ENCODE assay signal across 25 mouse cellular contexts in the genomic region with DNA sequence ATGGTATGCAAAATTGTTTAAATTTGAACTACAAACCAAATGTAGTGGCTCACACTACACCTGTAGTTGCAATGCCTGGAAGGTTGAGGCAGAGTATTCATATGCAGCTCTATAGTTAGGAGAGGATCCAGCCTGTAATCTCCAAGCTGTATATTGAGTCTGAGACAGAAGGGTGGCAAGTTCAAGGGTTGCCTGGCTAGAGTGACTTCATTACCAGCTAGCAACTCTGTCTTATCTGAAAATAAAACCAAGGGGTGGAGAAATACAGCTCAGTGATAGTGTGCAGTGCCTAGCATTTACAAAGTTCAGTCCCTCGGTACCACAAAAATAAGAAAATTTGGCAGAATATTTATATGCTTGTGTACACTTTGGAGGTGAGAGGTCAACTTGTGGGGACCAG. TPM values are rescaled to one million over a fixed set of nuclear protein-coding genes. Genes with fewer than 3 reads are reported as not detected.
A peak's percentile ranks its signal among the peaks of the same experiment; 100 is the strongest.
DNase-seq lines count a peak whose midpoint lies in the region; ATAC-seq and TF ChIP-seq lines count a peak whose summit lies in the region.
"Had no signal": no experiment of that assay in that cellular context is flagged by ENCODE, and none has a peak within 500 bp of the region (broad histone marks: within the 10 kb centered on the region; RNA-seq: fewer than 3 reads in every experiment).

No protein-coding gene starts in this region.

- H3K4me3 ChIP-seq in liver, embryonic 11.5 days (ENCODE audit: low read depth, low read length) = no peak overlapping the region
- peak overlapping the region in 1 of 2 experiments; percentile 46; a peak in 2 of 4 replicates for H3K4me3 ChIP-seq in ES-E14 (ENCODE audit: insufficient read depth in 1 of 2, low read depth in 1 of 2, low read length in 2 of 2, poor library complexity in 1 of 2, severe bottlenecking in 1 of 2)
- H3K4me3 ChIP-seq: embryonic facial prominence, embryonic 15.5 days; forebrain, embryonic 10.5 days; heart, adult 2 months; layer of hippocampus, adult 2 months; limb, embryonic 10.5 days; midbrain, embryonic 15.5 days; neural tube, embryonic 12.5 days; stomach, embryonic 15.5 days had no signal

- peak overlapping the region; percentile 42 for H3K4me2 ChIP-seq in liver, embryonic 11.5 days
- H3K4me2 ChIP-seq: embryonic facial prominence, embryonic 15.5 days; midbrain, embryonic 15.5 days; neural tube, embryonic 12.5 days; stomach, embryonic 15.5 days had no signal

- H3K27ac ChIP-seq in liver, embryonic 11.5 days (ENCODE audit: low read depth, low read length) = no peak overlapping the region
- H3K27ac ChIP-seq in ES-E14 (ENCODE audit: insufficient read depth, low read depth, low read length, poor library complexity, severe bottlenecking) = no peak overlapping the region; the same call in 1 of the 2 replicates
- H3K27ac ChIP-seq: embryonic facial prominence, embryonic 15.5 days; forebrain, embryonic 10.5 days; heart, adult 2 months; hindbrain, postnatal 0 days; layer of hippocampus, adult 2 months; limb, embryonic 10.5 days; midbrain, embryonic 15.5 days; neural tube, embryonic 12.5 days; stomach, embryonic 15.5 days had no signal

- in situ Hi-C loops in ES-E14 (cut with MboI; ENCODE audit: low sequenced_read_pairs in 2 of 2, unreplicated experiment in 2 of 2) = no loop called here

- WGBS in liver, embryonic 11.5 days = 61% methylated on average over 1 of the region's 1 CpGs

- H3K36me3 ChIP-seq in liver, embryonic 11.5 days (ENCODE audit: control insufficient read depth, insufficient read depth, low read length) = peaks cover 18% of the 10 kb centered on the region
- peaks cover 10% of the 10 kb centered on the region for H3K36me3 ChIP-seq in ES-E14 (ENCODE audit: control insufficient read depth, insufficient read depth, low read length, poor library complexity, severe bottlenecking)
- H3K36me3 ChIP-seq: midbrain, embryonic 15.5 days had no signal

- ATAC-seq in liver, embryonic 11.5 days (replicated peaks; ENCODE audit: low FRiP score) = no peak
- ATAC-seq in megakaryocyte-erythroid progenitor cell, adult 5-6 weeks (replicated peaks; ENCODE audit: low FRiP score, low TSS enrichment, poor library complexity, severe bottlenecking) = 0 out of 2 replicates have a peak, but pooled peaks have one; percentile 16
- ATAC-seq: hindbrain, postnatal 0 days; intestine, embryonic 16.5 days; midbrain, embryonic 15.5 days had no signal

- no peaks in the 10 kb centered on the region for H3K27me3 ChIP-seq in liver, embryonic 11.5 days (replicated peaks; ENCODE audit: control insufficient read depth, insufficient read depth, low read length)
- H3K27me3 ChIP-seq: embryonic facial prominence, embryonic 15.5 days; midbrain, embryonic 15.5 days; neural tube, embryonic 12.5 days; stomach, embryonic 15.5 days had no signal

- H3K4me1 ChIP-seq in liver, embryonic 11.5 days (replicated peaks; ENCODE audit: control insufficient read depth, insufficient read depth, low read length) = peaks cover 27% of the 10 kb centered on the region
- H3K4me1 ChIP-seq in ES-E14 (ENCODE audit: control insufficient read depth in 2 of 2, insufficient read depth in 2 of 2, low read length in 2 of 2, poor library complexity in 1 of 2) = peaks cover 2 to 5% of the 10 kb centered on the region in 2 experiments; a peak in 2 of 4 replicates

- no peak overlapping the region for H3K9ac ChIP-seq in liver, embryonic 11.5 days (ENCODE audit: low read depth, low read length)
- peak overlapping the region; percentile 27; the same call in 1 of the 2 replicates for H3K9ac ChIP-seq in ES-E14 (ENCODE audit: insufficient read depth, low read depth, low read length, poor library complexity, severe bottlenecking)
- H3K9ac ChIP-seq: embryonic facial prominence, embryonic 15.5 days; midbrain, embryonic 15.5 days; neural tube, embryonic 12.5 days; stomach, embryonic 15.5 days had no signal

- H3K9me3 ChIP-seq in liver, embryonic 11.5 days (ENCODE audit: control insufficient read depth, low read length) = no peaks in the 10 kb centered on the region
- no peaks in the 10 kb centered on the region for H3K9me3 ChIP-seq in ES-E14 (ENCODE audit: control insufficient read depth, insufficient read depth, low read depth, low read length)
- H3K9me3 ChIP-seq: embryonic facial prominence, embryonic 15.5 days; limb, embryonic 10.5 days; midbrain, embryonic 15.5 days; neural tube, embryonic 12.5 days; stomach, embryonic 15.5 days had no signal

- no peak for DNase-seq in liver, embryonic 11.5 days (ENCODE audit: low spot score)
- no peak for DNase-seq in liver
- no peak for DNase-seq in ES-E14 (ENCODE audit: low read depth, low spot score)
- DNase-seq in c-Kit-positive CD71-positive TER-119-positive erythroid progenitor cells, embryonic 14.5 days (ENCODE audit: low spot score) = peak; percentile 40
- no peak for DNase-seq in adrenal gland, postnatal 10 days
- no peak for DNase-seq in urinary bladder, postnatal 25 days (ENCODE audit: low spot score)
- DNase-seq: adrenal gland, adult 8-10 months; cerebellum, adult 8-10 months; gastrocnemius, postnatal 25 days; heart, adult 2 months; kidney, postnatal 25 days; lung, adult 2 months; retina, postnatal 1 day; right cerebral cortex, postnatal 25 days; thymus, postnatal 25 days had no signal

TF ChIP-seq in ES-E14, 5 proteins besides CTCF, POLR2A, EP300 and RAD21:
- TF ChIP-seq ZC3H11A (IDR thresholded peaks at IDR 0.05; ENCODE audit: borderline replicate concordance, low read depth, low read length) (no peak), ZNF384 (IDR thresholded peaks at IDR 0.05; ENCODE audit: low read depth, low read length) (no peak), HCFC1 (IDR thresholded peaks at IDR 0.05; ENCODE audit: borderline replicate concordance, insufficient read depth, low read length) (no peak), MAFK (IDR thresholded peaks at IDR 0.05; ENCODE audit: insufficient read depth, low read depth, low read length) (no peak), CHD2 (IDR thresholded peaks at IDR 0.05; ENCODE audit: low read depth, low read length) (no peak)

RNA-seq across cellular contexts. Expression of a gene that starts 4.3 kb away (rescaled TPM):
- polyA plus RNA-seq in liver, embryonic 11.5 days (2014; fragmentation: Nextera tagmentation; extraction: Ambion mirVana) = 118 and 131 TPM in 2 replicates
- 151 and 245 TPM in 2 replicates for total RNA-seq in ES-E14 (2012; rRNA removed)
- total RNA-seq in megakaryocyte-erythroid progenitor cell, adult 5-6 weeks (2014; fragmentation: Nextera tagmentation) = 106 and 142 TPM in 2 replicates
- 322 and 338 TPM in 2 replicates for total RNA-seq in megakaryocyte-erythroid progenitor cell, adult 5-6 weeks (2017)
- 10 to 100 TPM; 61.9 to 70.0 TPM for total RNA-seq in adrenal gland, postnatal 10 days (2021)

RNA-seq across cellular contexts. Expression of a gene that starts 46.5 kb away (rescaled TPM):
- 19.7 and 21.8 TPM in 2 replicates for polyA plus RNA-seq in liver, embryonic 11.5 days (2014; fragmentation: Nextera tagmentation; extraction: Ambion mirVana)
- total RNA-seq in ES-E14 (2012; rRNA removed) = 61.2 and 70.0 TPM in 2 replicates
- total RNA-seq in megakaryocyte-erythroid progenitor cell, adult 5-6 weeks (2014; fragmentation: Nextera tagmentation) = 50.7 and 76.1 TPM in 2 replicates
- total RNA-seq in megakaryocyte-erythroid progenitor cell, adult 5-6 weeks (2017) = 31.9 and 59.4 TPM in 2 replicates
- 10 to 100 TPM; 48.2 to 63.2 TPM for total RNA-seq in adrenal gland, postnatal 10 days (2021)
